Mouse (Mus musculus) midbrain, embryonic 10.5 days (tissue): ENCODE measurements around the gene Chd9. TPM values are rescaled to one million over a fixed set of nuclear protein-coding genes. Genes with fewer than 3 reads are reported as not detected.

Experiments used
- DNase-seq: peaks from one replicate; pipeline ENCODE4 v3.0.0-alpha.2; 2017; ENCODE audit warnings: low spot score
- H3K27ac ChIP-seq: fragments of 300-500 bp; sonication (generic); replicated peaks from 2 replicates; pipeline ENCODE4 v1.5.1; 2016; ENCODE audit warnings: mild to moderate bottlenecking
- H3K27me3 ChIP-seq: fragments of 300-500 bp; sonication (generic); 2 replicates; pipeline ENCODE4 v1.6.1; 2016; ENCODE audit warnings: low read depth, mild to moderate bottlenecking; ENCODE audit not compliant: poor library complexity, severe bottlenecking
- H3K36me3 ChIP-seq: fragments of 300-500 bp; sonication (generic); 2 replicates; pipeline ENCODE4 v1.6.1; 2016; ENCODE audit warnings: mild to moderate bottlenecking, moderate library complexity
- H3K4me1 ChIP-seq: fragments of 300-500 bp; sonication (generic); 2 replicates; pipeline ENCODE4 v1.6.1; 2016
- H3K4me3 ChIP-seq: fragments of 300-500 bp; sonication (generic); 2 replicates; pipeline ENCODE4 v1.5.1; 2016; ENCODE audit warnings: mild to moderate bottlenecking, moderate library complexity
- H3K9me3 ChIP-seq: fragments of 300-500 bp; sonication (generic); replicated peaks from 2 replicates; pipeline ENCODE4 v1.6.1; 2016; ENCODE audit warnings: mild to moderate bottlenecking
- WGBS: fragments of 180-500 bp; shearing (Covaris S2); methylation state at CpG from one replicate; pipeline ENCODE4 v1.1.7; 2016; 5-methylcytosine and 5-hydroxymethylcytosine counted together
- polyA plus RNA-seq: library from polyadenylated mRNA; unstranded; fragments of >200 nt; fragmentation: Nextera tagmentation; extraction: Ambion mirVana; gene quantifications from 2 replicates; pipeline ENCODE4 v1.2.1, GENCODE M21; 2016

The Chd9 gene
- polyA plus RNA-seq, result 29.0 and 37.6 TPM in 2 replicates

- H3K9me3 ChIP-seq, result no peaks in the 10 kb centered on the region
- H3K27me3 ChIP-seq, result 0 out of 2 replicates have a peak, but pooled peaks cover 12% of the 10 kb centered on the region
- WGBS, result under 1% methylated on average over 39 of the region's 39 CpGs
- H3K36me3 ChIP-seq, result no peaks in the 10 kb centered on the region
- DNase-seq, result peak; percentile 95
- H3K27ac ChIP-seq, result peak within 1 kb of the TSS; percentile 89
- peaks cover 32% of the 10 kb centered on the region for H3K4me1 ChIP-seq
- H3K4me3 ChIP-seq, result peak within 1 kb of the TSS; percentile 55
These were observed at the start of gene Chd9 for GRCm38 (mm10) chr8:90828181-90828986. Gene Chd9 (plus strand): TSS chr8:90828352.

GRCm38 (mm10) chr8:90791616-90792015 lies 36.5 kb upstream of the Chd9 start:
- no peaks in the 10 kb centered on the region for H3K36me3 ChIP-seq
- H3K4me1 ChIP-seq, result peaks cover 24% of the 10 kb centered on the region
- no peak for DNase-seq
- WGBS, result 94% methylated on average over 1 of the region's 1 CpGs
- H3K27me3 ChIP-seq, result 0 out of 2 replicates have a peak, but pooled peaks cover 5% of the 10 kb centered on the region
- H3K4me3 ChIP-seq, result no peak overlapping the region
- no peak overlapping the region for H3K27ac ChIP-seq
- no peaks in the 10 kb centered on the region for H3K9me3 ChIP-seq

- peak; percentile 78 for DNase-seq
- WGBS, result 5% methylated on average over 3 of the region's 3 CpGs
- H3K4me3 ChIP-seq, result no peak overlapping the region
- peak overlapping the region; percentile 38 for H3K27ac ChIP-seq
- peaks cover 24% of the 10 kb centered on the region for H3K4me1 ChIP-seq
- no peaks in the 10 kb centered on the region for H3K36me3 ChIP-seq
- 0 out of 2 replicates have a peak, but pooled peaks cover 5% of the 10 kb centered on the region for H3K27me3 ChIP-seq
- H3K9me3 ChIP-seq, result no peaks in the 10 kb centered on the region
These were observed 34.4 kb upstream of the Chd9 start for GRCm38 (mm10) chr8:90793710-90794109.

GRCm38 (mm10) chr8:90794990-90795861 lies 32.9 kb upstream of the Chd9 start:
- H3K4me3 ChIP-seq, result peak overlapping the region; percentile 30; the same call in 1 of the 2 replicates
- peaks cover 32% of the 10 kb centered on the region for H3K4me1 ChIP-seq
- H3K36me3 ChIP-seq, result no peaks in the 10 kb centered on the region
- H3K9me3 ChIP-seq, result no peaks in the 10 kb centered on the region
- WGBS, result 16% methylated on average over 12 of the region's 12 CpGs
- 0 out of 2 replicates have a peak, but pooled peaks cover 5% of the 10 kb centered on the region for H3K27me3 ChIP-seq
- peak overlapping the region; percentile 71 for H3K27ac ChIP-seq
- peak; percentile 68 for DNase-seq

- Histone ChIP-seq H3K4me1 (peaks cover 24% of the 10 kb centered on the region), H3K9me3 (peaks cover 18% of the 10 kb centered on the region), H3K27me3 (no peaks in the 10 kb centered on the region), H3K4me3 (no peak overlapping the region), H3K27ac (no peak overlapping the region), H3K36me3 (no peaks in the 10 kb centered on the region)
- DNase-seq, result no peak
- WGBS, result 58% methylated on average over 5 of the region's 5 CpGs
These were observed 28.7 kb upstream of the Chd9 start for GRCm38 (mm10) chr8:90799473-90799872.

- no peak overlapping the region for H3K4me3 ChIP-seq
- no peak for DNase-seq
- H3K27me3 ChIP-seq, result no peaks in the 10 kb centered on the region
- peaks cover 10% of the 10 kb centered on the region for H3K4me1 ChIP-seq
- H3K36me3 ChIP-seq, result no peaks in the 10 kb centered on the region
- 0 out of 2 replicates have a peak overlapping the region, but pooled peaks have one; percentile 13 for H3K27ac ChIP-seq
- WGBS, result 87% methylated on average over 10 of the region's 10 CpGs
- H3K9me3 ChIP-seq, result no peaks in the 10 kb centered on the region
These were observed 14.4 kb upstream of the Chd9 start for GRCm38 (mm10) chr8:90813602-90814320.

- H3K36me3 ChIP-seq, result no peaks in the 10 kb centered on the region
- peak overlapping the region; percentile 49; the same call in 1 of the 2 replicates for H3K27ac ChIP-seq
- peaks cover 10% of the 10 kb centered on the region for H3K4me1 ChIP-seq
- H3K9me3 ChIP-seq, result no peaks in the 10 kb centered on the region
- DNase-seq, result no peak
- WGBS, result 86% methylated on average over 23 of the region's 23 CpGs
- H3K4me3 ChIP-seq, result no peak overlapping the region
- no peaks in the 10 kb centered on the region for H3K27me3 ChIP-seq
These were observed 11.9 kb upstream of the Chd9 start for GRCm38 (mm10) chr8:90816061-90816882.

- DNase-seq, result no peak
- WGBS, result 91% methylated on average over 2 of the region's 2 CpGs
- Histone ChIP-seq H3K9me3 (no peaks in the 10 kb centered on the region), H3K27ac (peak within 1 kb of the TSS; percentile 49; the same call in 1 of the 2 replicates), H3K4me3 (no peak within 1 kb of the TSS), H3K36me3 (no peaks in the 10 kb centered on the region), H3K27me3 (no peaks in the 10 kb centered on the region), H3K4me1 (peaks cover 10% of the 10 kb centered on the region)
These were observed 10.9 kb upstream of the Chd9 start, which contains the start of gene Gm19935 for GRCm38 (mm10) chr8:90817293-90817692. Gene Gm19935 (minus strand): TSS chr8:90817393.

- Histone ChIP-seq H3K9me3 (no peaks in the 10 kb centered on the region), H3K4me1 (peaks cover 10% of the 10 kb centered on the region), H3K36me3 (no peaks in the 10 kb centered on the region), H3K27ac (no peak overlapping the region), H3K27me3 (no peaks in the 10 kb centered on the region), H3K4me3 (no peak overlapping the region)
- no peak for DNase-seq
- 90% methylated on average over 9 of the region's 9 CpGs for WGBS
These were observed 8.4 kb upstream of the Chd9 start for GRCm38 (mm10) chr8:90819561-90820320.

GRCm38 (mm10) chr8:90820321-90820696 lies 7.8 kb upstream of the Chd9 start:
- no peaks in the 10 kb centered on the region for H3K36me3 ChIP-seq
- H3K27ac ChIP-seq, result no peak overlapping the region
- H3K4me1 ChIP-seq, result peaks cover 10% of the 10 kb centered on the region
- no peaks in the 10 kb centered on the region for H3K9me3 ChIP-seq
- WGBS, result 88% methylated on average over 4 of the region's 4 CpGs
- DNase-seq, result no peak
- no peaks in the 10 kb centered on the region for H3K27me3 ChIP-seq
- no peak overlapping the region for H3K4me3 ChIP-seq

- Histone ChIP-seq H3K9me3 (no peaks in the 10 kb centered on the region), H3K4me1 (no peaks in the 10 kb centered on the region; the same call in 1 of the 2 replicates), H3K36me3 (no peaks in the 10 kb centered on the region), H3K27ac (0 out of 2 replicates have a peak overlapping the region, but pooled peaks have one; percentile 9), H3K4me3 (no peak overlapping the region), H3K27me3 (no peaks in the 10 kb centered on the region)
- no peak for DNase-seq
- 64% methylated on average over 11 of the region's 11 CpGs for WGBS
These were observed 5.7 kb upstream of the Chd9 start for GRCm38 (mm10) chr8:90822443-90822842.
